Mouse (Mus musculus) thymus, adult 2 months (tissue): ENCODE measurements at regions not wholly inside any gene's neighbourhood (a gene's known extent, or its start where the extent isn't known, plus 50 kb on each side); places are given as distances from the start of the nearest gene placed in this dataset.
A peak's percentile ranks its signal among the peaks of the same experiment; 100 is the strongest.

Experiments used
- DNase-seq: peaks from one replicate; pipeline ENCODE4 v3.0.0; 2021
- H3K27ac ChIP-seq: fragments of 200-500 bp; 2 replicates; pipeline ENCODE4 v1.5.1; 2012; ENCODE audit warnings: low read length, control low read depth; ENCODE audit not compliant: control insufficient read depth, insufficient read depth
- H3K27me3 ChIP-seq: fragments of 200-500 bp; 2 replicates; pipeline ENCODE4 v1.6.1; 2012; ENCODE audit warnings: mild to moderate bottlenecking, low read length, moderate library complexity, mixed read lengths; ENCODE audit not compliant: control insufficient read depth, insufficient read depth
- H3K36me3 ChIP-seq: fragments of 200-500 bp; 2 replicates; pipeline ENCODE4 v1.6.1; 2012; ENCODE audit warnings: mild to moderate bottlenecking, low read length, moderate library complexity; ENCODE audit not compliant: control insufficient read depth, insufficient read depth
- H3K4me1 ChIP-seq: fragments of 200-500 bp; replicated peaks from 2 replicates; pipeline ENCODE4 v1.6.1; 2012; ENCODE audit warnings: low read length; ENCODE audit not compliant: control insufficient read depth, insufficient read depth
- H3K4me3 ChIP-seq: fragments of 200-500 bp; 2 replicates; pipeline ENCODE4 v1.5.1; 2012; ENCODE audit warnings: mild to moderate bottlenecking, low read length, control low read depth, moderate library complexity; ENCODE audit not compliant: control insufficient read depth, insufficient read depth
- CTCF ChIP-seq: fragments of 200-500 bp; IDR thresholded peaks from 2 replicates; pipeline ENCODE4 v1.5.1; 2012; ENCODE audit warnings: mild to moderate bottlenecking, control low read depth, low read length, moderate library complexity, borderline replicate concordance; ENCODE audit not compliant: control insufficient read depth, poor library complexity, insufficient read depth; ENCODE audit errors: extremely low read depth
- POLR2A ChIP-seq: fragments of 200-500 bp; IDR thresholded peaks from 2 replicates; pipeline ENCODE4 v1.6.1; 2012; ENCODE audit warnings: mild to moderate bottlenecking, low read length, control low read depth, moderate library complexity; ENCODE audit not compliant: control insufficient read depth, poor library complexity, insufficient read depth; ENCODE audit errors: extremely low read depth
- WGBS: fragments of 180-500 bp; shearing (Covaris S2); methylation state at CpG from one replicate; pipeline ENCODE4 v1.1.7; 2018; 5-methylcytosine and 5-hydroxymethylcytosine counted together

- no peak overlapping the region for H3K4me3 ChIP-seq
- no peaks in the 10 kb centered on the region for H3K36me3 ChIP-seq
- TF ChIP-seq CTCF (no peak), POLR2A (no peak)
- no peak for DNase-seq
- peaks cover 20% of the 10 kb centered on the region for H3K4me1 ChIP-seq
- no peaks in the 10 kb centered on the region for H3K27me3 ChIP-seq
- no peak overlapping the region for H3K27ac ChIP-seq
- 75% methylated on average over 13 of the region's 13 CpGs for WGBS
Observed at GRCm38 (mm10) chr12:107831400-107832128, 171.8 kb downstream of the Bcl11b start.

- H3K4me3 ChIP-seq = no peak overlapping the region
- 75% methylated on average over 8 of the region's 8 CpGs for WGBS
Observed at GRCm38 (mm10) chr12:107833001-107833400, 170.4 kb downstream of the Bcl11b start.

GRCm38 (mm10) chr12:107834512-107834911 is 168.9 kb downstream of the Bcl11b start:
- no peak for TF ChIP-seq CTCF
- TF ChIP-seq POLR2A = no peak
- Histone ChIP-seq H3K27ac (no peak overlapping the region), H3K27me3 (no peaks in the 10 kb centered on the region), H3K4me1 (peaks cover 20% of the 10 kb centered on the region), H3K4me3 (no peak overlapping the region), H3K36me3 (no peaks in the 10 kb centered on the region)
- DNase-seq = no peak
- WGBS = 97% methylated on average over 5 of the region's 5 CpGs

More at GRCm38 (mm10) chr12:107833001-107833400, 170.4 kb downstream of the Bcl11b start:
- no peak overlapping the region for H3K27ac ChIP-seq
- peak; percentile 24 for DNase-seq
- no peaks in the 10 kb centered on the region for H3K36me3 ChIP-seq
- TF ChIP-seq POLR2A (no peak), CTCF (no peak)
- no peaks in the 10 kb centered on the region for H3K27me3 ChIP-seq
- peaks cover 20% of the 10 kb centered on the region for H3K4me1 ChIP-seq

- H3K36me3 ChIP-seq = no peaks in the 10 kb centered on the region
- no peak for DNase-seq
- no peaks in the 10 kb centered on the region for H3K27me3 ChIP-seq
- no peak for TF ChIP-seq POLR2A
- no peak for TF ChIP-seq CTCF
- no peak overlapping the region for H3K4me3 ChIP-seq
- H3K27ac ChIP-seq = no peak overlapping the region
- H3K4me1 ChIP-seq = peaks cover 9% of the 10 kb centered on the region
- 96% methylated on average over 12 of the region's 12 CpGs for WGBS
Observed at GRCm38 (mm10) chr12:107837741-107838140, 165.7 kb downstream of the Bcl11b start.

GRCm38 (mm10) chr12:107844631-107845030 is 158.8 kb downstream of the Bcl11b start:
- TF ChIP-seq CTCF (no peak), POLR2A (no peak)
- Histone ChIP-seq H3K36me3 (no peaks in the 10 kb centered on the region), H3K27ac (no peak overlapping the region), H3K4me3 (no peak overlapping the region), H3K27me3 (no peaks in the 10 kb centered on the region), H3K4me1 (no peaks in the 10 kb centered on the region)
- DNase-seq = no peak
- WGBS = 93% methylated on average over 5 of the region's 5 CpGs

GRCm38 (mm10) chr12:107850591-107850990 is 152.8 kb downstream of the Bcl11b start:
- 96% methylated on average over 7 of the region's 7 CpGs for WGBS
- H3K4me3 ChIP-seq = no peak overlapping the region

More at GRCm38 (mm10) chr12:107850591-107850990, 152.8 kb downstream of the Bcl11b start:
- Histone ChIP-seq H3K27ac (no peak overlapping the region), H3K36me3 (no peaks in the 10 kb centered on the region), H3K27me3 (no peaks in the 10 kb centered on the region), H3K4me1 (no peaks in the 10 kb centered on the region)
- DNase-seq = no peak
- TF ChIP-seq CTCF = no peak
- TF ChIP-seq POLR2A = no peak
